Mouse (Mus musculus) liver, embryonic 11.5 days (tissue): Measurements from ENCODE around the gene Kcnj3. TPM values are rescaled to one million over a fixed set of nuclear protein-coding genes. Genes with fewer than 3 reads are reported as not detected.

ENCODE experiments used
- ATAC-seq: fragments of 200-750 bp; cut with Nextera tagmentation; replicated peaks from 2 replicates; pipeline ENCODE4 v1.8.0; 2017; ENCODE audit warnings: moderate number of reproducible peaks, mild to moderate bottlenecking, moderate TSS enrichment, moderate library complexity; ENCODE audit not compliant: low FRiP score
- DNase-seq: peaks from one replicate; pipeline ENCODE4 v3.0.0-alpha.2; 2017; ENCODE audit warnings: low spot score
- H3K27ac ChIP-seq: fragments of 300-500 bp; sonication (generic); 2 replicates; pipeline ENCODE4 v1.5.1; 2014; ENCODE audit warnings: mild to moderate bottlenecking, low read depth, low read length, control low read depth
- H3K27me3 ChIP-seq: fragments of 300-500 bp; sonication (generic); replicated peaks from 2 replicates; pipeline ENCODE4 v1.6.1; 2014; ENCODE audit warnings: low read length, mixed read lengths; ENCODE audit not compliant: control insufficient read depth, insufficient read depth
- H3K36me3 ChIP-seq: fragments of 300-500 bp; sonication (generic); 2 replicates; pipeline ENCODE4 v1.6.1; 2014; ENCODE audit warnings: mild to moderate bottlenecking, low read length, moderate library complexity, mixed read lengths; ENCODE audit not compliant: control insufficient read depth, insufficient read depth
- H3K4me1 ChIP-seq: fragments of 300-500 bp; sonication (generic); replicated peaks from 2 replicates; pipeline ENCODE4 v1.6.1; 2014; ENCODE audit warnings: low read length, mixed read lengths; ENCODE audit not compliant: control insufficient read depth, insufficient read depth
- H3K4me2 ChIP-seq: fragments of 300-500 bp; sonication (generic); 2 replicates; pipeline ENCODE4 v1.6.1; 2014; ENCODE audit warnings: mild to moderate bottlenecking, control low read depth, moderate library complexity
- H3K4me3 ChIP-seq: fragments of 300-500 bp; sonication (generic); 2 replicates; pipeline ENCODE4 v1.5.1; 2014; ENCODE audit warnings: low read depth, low read length, control low read depth
- H3K9ac ChIP-seq: fragments of 300-500 bp; sonication (generic); 2 replicates; pipeline ENCODE4 v1.6.1; 2014; ENCODE audit warnings: low read depth, low read length, control low read depth
- H3K9me3 ChIP-seq: fragments of 300-500 bp; sonication (generic); 2 replicates; pipeline ENCODE4 v1.6.1; 2016; ENCODE audit warnings: low read length, inconsistent platforms, mixed read lengths; ENCODE audit not compliant: control insufficient read depth
- WGBS: fragments of 180-500 bp; shearing (Covaris S2); extraction: QIAGEN DNeasy Blood & Tissue Kit; methylation state at CpG from one replicate; pipeline ENCODE4 v1.1.7; 2014; 5-methylcytosine and 5-hydroxymethylcytosine counted together
- polyA plus RNA-seq: library from polyadenylated mRNA; unstranded; fragments of >200 nt; fragmentation: Nextera tagmentation; extraction: Ambion mirVana; gene quantifications from 2 replicates; pipeline ENCODE4 v1.2.1, GENCODE M21; 2014

Gene Kcnj3
- polyA plus RNA-seq, 1 experiment from 2014 or later: 0.53 TPM

DNA sequence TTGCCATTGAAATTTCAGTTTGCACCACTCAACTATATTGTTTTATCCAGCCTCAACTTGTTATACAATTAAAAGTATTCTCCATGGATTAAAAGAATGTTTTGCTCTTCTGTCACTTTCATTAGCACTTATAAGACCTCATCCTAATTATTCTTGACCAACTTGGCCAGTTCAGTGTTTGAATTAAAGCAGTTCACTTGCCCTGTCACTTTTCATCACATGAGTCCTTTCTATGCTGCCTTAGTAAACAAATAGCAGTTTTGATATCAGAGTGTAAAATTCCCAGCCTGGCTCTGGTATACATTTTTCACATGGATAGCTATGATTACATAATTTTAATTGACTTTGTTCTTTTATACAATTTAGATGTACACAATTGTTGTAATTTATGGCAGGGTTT is 3.4 kb downstream of the Kcnj3 start:
- Histone ChIP-seq H3K27ac (no peak overlapping the region), H3K27me3 (peaks cover 37% of the 10 kb centered on the region), H3K4me3 (no peak overlapping the region), H3K9me3 (no peaks in the 10 kb centered on the region), H3K4me1 (no peaks in the 10 kb centered on the region), H3K9ac (no peak overlapping the region), H3K36me3 (no peaks in the 10 kb centered on the region), H3K4me2 (no peak overlapping the region)
- DNase-seq (no peak), ATAC-seq (no peak)

DNA sequence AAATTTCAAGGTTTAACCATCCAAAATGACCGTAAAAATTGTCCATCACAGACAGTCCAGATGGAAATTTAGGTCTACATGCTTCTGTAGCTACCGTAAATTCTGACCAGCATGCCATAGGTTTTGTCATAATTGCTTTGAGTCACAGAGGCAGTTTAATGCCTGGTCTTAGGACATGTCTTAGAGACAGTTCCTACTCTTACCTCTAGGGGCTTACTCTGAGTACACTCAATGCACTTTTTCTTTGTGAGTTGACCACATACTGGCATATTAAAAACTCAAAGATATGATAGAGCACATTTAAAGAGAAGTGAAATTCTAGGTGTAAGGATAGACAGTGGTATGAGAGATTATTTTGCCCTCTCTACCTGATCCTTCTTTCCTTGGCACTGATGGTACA is 6.2 kb downstream of the Kcnj3 start:
- H3K9me3 ChIP-seq: no peaks in the 10 kb centered on the region
- peaks cover 16% of the 10 kb centered on the region for H3K27me3 ChIP-seq
- DNase-seq (no peak), ATAC-seq (no peak)
- H3K4me2 ChIP-seq: no peak overlapping the region
- WGBS: 74% methylated on average over 2 of the region's 2 CpGs
- H3K4me1 ChIP-seq: no peaks in the 10 kb centered on the region
- H3K36me3 ChIP-seq: no peaks in the 10 kb centered on the region
- no peak overlapping the region for H3K9ac ChIP-seq
- no peak overlapping the region for H3K27ac ChIP-seq
- no peak overlapping the region for H3K4me3 ChIP-seq

DNA sequence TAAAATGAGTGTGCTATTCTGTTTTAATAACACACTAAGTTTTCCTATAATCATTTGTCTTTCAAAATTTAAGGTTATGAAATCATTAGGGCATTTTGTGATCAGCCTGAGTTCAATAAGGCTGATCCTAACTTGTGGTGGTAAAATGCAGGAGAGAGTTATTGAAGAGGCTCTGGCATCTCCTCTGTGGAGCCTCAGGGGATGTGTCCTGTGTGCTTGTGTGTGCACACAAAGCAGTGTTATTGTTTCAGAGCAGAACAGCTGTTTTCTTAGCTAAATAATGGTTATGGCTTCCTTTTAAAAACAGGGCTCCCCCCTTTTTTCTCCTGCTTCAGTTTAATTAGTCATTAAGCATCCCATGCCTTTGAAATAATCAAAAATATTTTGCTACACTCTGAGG is 11.5 kb downstream of the Kcnj3 start:
- no peaks in the 10 kb centered on the region for H3K27me3 ChIP-seq
- H3K27ac ChIP-seq: no peak overlapping the region
- no peak overlapping the region for H3K4me2 ChIP-seq
- ATAC-seq (no peak), DNase-seq (no peak)
- no peaks in the 10 kb centered on the region for H3K4me1 ChIP-seq
- H3K36me3 ChIP-seq: no peaks in the 10 kb centered on the region
- no peaks in the 10 kb centered on the region for H3K9me3 ChIP-seq
- no peak overlapping the region for H3K4me3 ChIP-seq
- no peak overlapping the region for H3K9ac ChIP-seq

DNA sequence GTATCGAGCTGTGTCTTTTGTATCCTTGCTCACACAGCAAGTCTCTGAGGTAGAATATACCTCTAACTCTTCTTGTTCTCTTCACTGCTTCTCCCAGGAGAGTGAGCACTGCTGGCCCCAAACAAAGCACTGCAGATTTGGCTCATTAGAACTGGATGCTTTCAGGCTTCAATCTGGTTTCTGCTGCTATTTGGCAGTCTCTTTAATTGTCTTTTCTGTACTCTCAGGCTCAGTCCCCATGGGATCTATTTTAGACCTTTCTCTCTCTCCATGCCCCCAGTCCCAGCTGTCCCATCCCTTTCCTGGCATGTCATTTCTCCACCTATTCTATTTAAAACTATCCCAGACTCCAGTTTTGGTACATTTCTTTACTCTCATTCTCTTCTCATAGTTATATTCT is 15.0 kb downstream of the Kcnj3 start:
- ATAC-seq: no peak
- no peak overlapping the region for H3K4me3 ChIP-seq

DNA sequence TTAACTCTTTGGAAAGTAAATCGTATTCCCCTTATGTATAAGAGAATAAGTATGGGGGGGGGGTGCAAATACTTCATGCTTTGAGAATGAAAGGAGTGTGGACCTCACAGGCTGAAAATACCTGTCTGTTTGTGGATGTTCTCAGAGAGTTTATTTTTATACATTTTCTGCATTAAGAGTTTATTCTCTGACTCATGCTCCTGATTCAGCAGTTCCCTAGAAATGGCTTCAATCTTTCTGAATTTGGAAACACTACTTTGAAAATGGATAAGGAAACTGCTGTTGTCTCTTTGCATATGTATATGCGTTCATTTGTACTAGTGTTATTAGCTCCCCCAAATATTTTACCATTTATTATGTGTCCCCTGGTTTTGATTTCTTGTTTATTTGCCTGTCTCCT is 23.4 kb downstream of the Kcnj3 start:
- 86% methylated on average over 2 of the region's 2 CpGs for WGBS
- Histone ChIP-seq H3K27me3 (no peaks in the 10 kb centered on the region), H3K4me1 (no peaks in the 10 kb centered on the region), H3K4me3 (no peak overlapping the region), H3K9me3 (no peaks in the 10 kb centered on the region), H3K36me3 (no peaks in the 10 kb centered on the region), H3K9ac (no peak overlapping the region), H3K27ac (no peak overlapping the region), H3K4me2 (no peak overlapping the region)
- ATAC-seq: no peak
- DNase-seq: no peak

More for the DNA sequence above, 15.0 kb downstream of the Kcnj3 start:
- H3K27ac ChIP-seq: no peak overlapping the region
- no peaks in the 10 kb centered on the region for H3K9me3 ChIP-seq
- no peak overlapping the region for H3K9ac ChIP-seq
- no peaks in the 10 kb centered on the region for H3K36me3 ChIP-seq
- H3K4me2 ChIP-seq: no peak overlapping the region
- 68% methylated on average over 1 of the region's 1 CpGs for WGBS
- no peaks in the 10 kb centered on the region for H3K4me1 ChIP-seq
- no peak for DNase-seq
- no peaks in the 10 kb centered on the region for H3K27me3 ChIP-seq

DNA sequence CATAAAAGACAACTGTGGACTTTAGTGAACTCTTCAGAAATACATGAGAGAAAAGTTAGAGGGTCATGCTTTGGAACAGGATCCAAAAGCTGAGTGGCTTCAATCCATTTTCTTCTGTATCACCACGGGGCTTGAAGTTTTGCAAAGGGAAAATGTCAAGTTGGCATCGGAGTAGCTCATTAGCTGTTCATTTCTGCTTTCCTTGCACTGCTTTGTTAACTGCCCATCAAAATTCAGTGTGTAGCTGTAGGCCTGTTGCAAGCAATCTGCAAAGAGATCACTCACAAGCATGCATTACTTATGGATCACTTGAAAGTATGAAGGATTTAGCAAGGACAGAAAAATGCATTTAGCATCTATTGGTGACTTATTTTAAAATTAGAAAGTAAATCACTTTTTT is 33.4 kb downstream of the Kcnj3 start:
- Histone ChIP-seq H3K27ac (no peak overlapping the region), H3K4me3 (no peak overlapping the region), H3K9me3 (no peaks in the 10 kb centered on the region), H3K4me1 (no peaks in the 10 kb centered on the region), H3K9ac (no peak overlapping the region), H3K36me3 (no peaks in the 10 kb centered on the region), H3K27me3 (no peaks in the 10 kb centered on the region), H3K4me2 (no peak overlapping the region)
- 70% methylated on average over 2 of the region's 2 CpGs for WGBS
- ATAC-seq (no peak), DNase-seq (no peak)

DNA sequence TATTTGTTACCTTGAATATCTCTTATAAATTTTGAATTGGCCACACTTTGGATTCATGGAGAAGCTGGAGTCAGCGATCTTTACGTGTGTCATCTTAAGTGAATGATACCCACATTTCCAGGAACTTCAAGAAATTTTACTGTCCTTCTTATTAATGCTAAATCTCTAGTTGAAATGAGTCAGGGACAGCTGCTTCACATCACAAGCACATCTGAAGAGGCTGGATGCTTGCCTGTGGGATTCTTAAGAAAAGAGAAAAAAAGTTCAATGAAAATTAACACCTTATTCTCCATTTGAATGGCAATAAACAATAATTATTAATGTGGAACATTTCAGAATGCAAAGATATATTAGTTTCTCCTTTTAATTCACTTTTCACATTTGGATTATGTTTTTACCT is 34.2 kb downstream of the Kcnj3 start:
- Histone ChIP-seq H3K36me3 (no peaks in the 10 kb centered on the region), H3K4me2 (no peak overlapping the region), H3K9me3 (no peaks in the 10 kb centered on the region), H3K27me3 (no peaks in the 10 kb centered on the region), H3K9ac (no peak overlapping the region), H3K4me3 (no peak overlapping the region), H3K4me1 (no peaks in the 10 kb centered on the region), H3K27ac (no peak overlapping the region)
- ATAC-seq: no peak
- DNase-seq: no peak
- WGBS: 86% methylated on average over 2 of the region's 2 CpGs

DNA sequence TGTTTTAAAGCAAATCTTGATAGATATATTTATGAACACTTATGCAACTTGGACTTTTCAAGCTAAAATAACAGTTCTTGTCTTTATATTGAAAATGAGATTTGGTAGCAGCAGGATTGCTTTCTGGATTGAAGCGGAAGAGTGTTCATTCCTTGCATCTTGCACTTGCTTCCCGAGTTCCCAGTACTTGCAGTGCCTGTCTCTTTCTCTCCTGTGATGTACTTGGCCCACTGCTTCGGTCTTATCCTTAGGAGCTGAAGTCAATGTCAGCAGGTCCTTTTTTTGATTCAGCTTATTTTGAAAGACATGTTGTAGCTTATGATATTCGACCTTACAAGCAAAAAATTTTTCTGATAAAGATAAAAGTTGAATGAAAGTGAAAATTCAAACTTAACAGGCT is 43.7 kb downstream of the Kcnj3 start:
- ATAC-seq (no peak), DNase-seq (no peak)
- no peak overlapping the region for H3K4me3 ChIP-seq
- no peak overlapping the region for H3K9ac ChIP-seq
- H3K4me1 ChIP-seq: no peaks in the 10 kb centered on the region
- no peaks in the 10 kb centered on the region for H3K36me3 ChIP-seq
- 72% methylated on average over 4 of the region's 4 CpGs for WGBS
- no peak overlapping the region for H3K27ac ChIP-seq
- no peaks in the 10 kb centered on the region for H3K9me3 ChIP-seq
- H3K27me3 ChIP-seq: no peaks in the 10 kb centered on the region
- H3K4me2 ChIP-seq: no peak overlapping the region

DNA sequence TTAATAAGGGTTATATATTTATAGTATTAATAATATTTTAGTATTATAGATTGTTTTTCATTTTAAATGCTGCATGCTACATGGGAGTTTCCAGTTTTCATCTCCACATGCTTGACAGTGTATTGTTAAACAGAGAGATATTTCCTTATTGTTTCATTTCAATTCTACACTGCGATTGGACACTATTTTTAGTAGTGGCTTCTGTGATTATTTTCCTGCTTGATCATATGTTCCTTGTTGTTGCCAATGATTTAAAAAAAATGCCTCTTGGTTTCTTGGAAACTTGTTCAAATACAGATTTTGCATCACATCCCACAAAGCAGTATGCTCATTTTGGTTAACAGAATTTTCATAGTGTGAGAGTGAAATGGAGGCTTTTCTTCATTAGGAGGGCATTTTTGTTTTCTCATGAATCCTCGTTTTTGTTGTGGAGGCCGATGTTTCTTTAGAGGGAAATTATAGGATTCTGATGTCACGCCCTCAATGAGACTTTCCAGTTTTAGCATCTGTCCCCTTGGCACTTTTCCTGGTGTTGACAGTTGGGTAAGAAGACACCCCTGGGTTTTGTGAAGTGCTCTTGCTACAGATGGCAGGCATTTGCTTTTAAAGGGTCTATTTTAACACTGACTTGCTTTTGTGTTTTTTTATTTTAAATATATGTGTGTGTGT is 44.3 kb downstream of the Kcnj3 start:
- no peak overlapping the region for H3K4me2 ChIP-seq
- H3K36me3 ChIP-seq: no peaks in the 10 kb centered on the region
- no peaks in the 10 kb centered on the region for H3K27me3 ChIP-seq
- no peak overlapping the region for H3K9ac ChIP-seq
- H3K27ac ChIP-seq: no peak overlapping the region
- no peak overlapping the region for H3K4me3 ChIP-seq
- 85% methylated on average over 4 of the region's 4 CpGs for WGBS
- H3K9me3 ChIP-seq: no peaks in the 10 kb centered on the region
- DNase-seq (no peak), ATAC-seq (no peak)
- no peaks in the 10 kb centered on the region for H3K4me1 ChIP-seq
